Mouse (Mus musculus) stomach, embryonic 16.5 days (tissue): ENCODE data around the gene Tbl3. TPM values are rescaled to one million over a fixed set of nuclear protein-coding genes. Genes with fewer than 3 reads are reported as not detected.

Experiments used
- ATAC-seq: fragments of 200-750 bp; cut with Nextera tagmentation; 2 replicates; pipeline ENCODE4 v1.8.0; 2017; ENCODE audit warnings: moderate number of reproducible peaks, moderate TSS enrichment; ENCODE audit not compliant: insufficient read depth, low FRiP score
- H3K27ac ChIP-seq: fragments of 300-500 bp; sonication (generic); 2 replicates; pipeline ENCODE4 v1.5.1; 2014; ENCODE audit warnings: low read length
- H3K27me3 ChIP-seq: fragments of 300-500 bp; sonication (generic); 2 replicates; pipeline ENCODE4 v1.6.1; 2014; ENCODE audit warnings: low read length, control low read depth, mixed read lengths; ENCODE audit not compliant: control insufficient read depth, insufficient read depth
- H3K36me3 ChIP-seq: fragments of 300-500 bp; sonication (generic); 2 replicates; pipeline ENCODE4 v1.6.1; 2014; ENCODE audit warnings: low read length; ENCODE audit not compliant: control insufficient read depth, insufficient read depth
- H3K4me1 ChIP-seq: fragments of 300-500 bp; sonication (generic); 2 replicates; pipeline ENCODE4 v1.6.1; 2014; ENCODE audit warnings: low read length, control low read depth, mixed read lengths; ENCODE audit not compliant: control insufficient read depth, insufficient read depth
- H3K4me2 ChIP-seq: fragments of 300-500 bp; sonication (generic); 2 replicates; pipeline ENCODE4 v1.6.1; 2014; ENCODE audit warnings: low read depth, low read length, mixed read lengths
- H3K4me3 ChIP-seq: fragments of 300-500 bp; sonication (generic); replicated peaks from 2 replicates; pipeline ENCODE4 v1.5.1; 2014; ENCODE audit warnings: mild to moderate bottlenecking, low read length
- H3K9ac ChIP-seq: fragments of 300-500 bp; sonication (generic); 2 replicates; pipeline ENCODE4 v1.6.1; 2014; ENCODE audit warnings: low read length
- H3K9me3 ChIP-seq: fragments of 300-500 bp; sonication (generic); replicated peaks from 2 replicates; pipeline ENCODE4 v1.6.1; 2016; ENCODE audit warnings: low read length, control low read depth; ENCODE audit not compliant: control insufficient read depth
- WGBS: fragments of 180-500 bp; shearing (Covaris S2); extraction: QIAGEN DNeasy Blood & Tissue Kit; methylation state at CpG from one replicate; pipeline ENCODE4 v1.1.7; 2014; 5-methylcytosine and 5-hydroxymethylcytosine counted together
- polyA plus RNA-seq: library from polyadenylated mRNA; unstranded; fragments of >200 nt; fragmentation: Nextera tagmentation; extraction: Ambion mirVana; gene quantifications from 2 replicates; pipeline ENCODE4 v1.2.1, GENCODE M21; 2015

Gene Tbl3
- polyA plus RNA-seq, 1 experiment from 2014 or later = 63.6 TPM

DNA sequence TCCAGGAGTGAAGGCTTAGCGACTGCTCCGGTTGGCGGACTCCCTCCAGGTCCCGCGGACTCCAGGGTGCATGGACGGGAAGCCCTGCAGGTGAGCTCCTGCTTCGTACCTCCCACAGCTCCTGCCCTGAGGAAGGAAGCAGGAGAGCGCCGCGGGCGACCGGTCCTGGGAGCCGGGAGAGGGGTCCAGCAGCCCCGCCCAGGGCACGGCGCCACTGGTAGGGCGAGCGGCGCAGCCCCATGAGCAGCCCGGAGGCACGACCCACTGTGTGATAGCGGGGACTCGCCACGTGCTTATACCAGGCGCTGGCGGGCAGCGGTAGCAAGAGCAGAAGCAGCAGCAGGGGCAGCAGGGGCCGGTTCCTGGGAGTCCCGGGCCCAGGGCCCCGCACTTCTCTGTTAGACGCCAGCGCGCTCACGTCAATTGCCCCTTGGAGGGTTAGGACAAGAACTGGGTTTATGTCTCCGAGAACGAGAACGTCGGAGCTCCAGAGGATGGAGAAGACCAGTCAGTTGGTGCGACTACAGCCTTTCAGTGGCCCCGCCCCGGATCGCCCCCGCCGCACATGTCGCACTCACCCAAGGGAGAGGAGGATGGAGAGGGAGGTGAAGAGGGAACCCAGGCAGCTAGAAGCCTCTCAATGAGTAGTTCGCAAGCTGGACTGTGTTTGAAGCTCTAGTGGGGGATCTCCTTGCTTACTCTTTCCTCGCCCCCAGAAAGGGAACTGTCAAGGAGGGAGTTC, 49.3 kb downstream of the Tbl3 start, which contains the start of gene Npw:
Gene Npw, minus strand, starts transcription at position 441 of the 742 bp plus-strand sequence.
- peak; percentile 61; the same call in 1 of the 2 replicates for ATAC-seq
- no peak within 1 kb of the TSS for H3K27ac ChIP-seq
- H3K27me3 ChIP-seq = peaks cover 30% of the 10 kb centered on the region
- H3K4me1 ChIP-seq = peaks cover 10% of the 10 kb centered on the region
- no peaks in the 10 kb centered on the region for H3K36me3 ChIP-seq
- 2% methylated on average over 47 of the region's 47 CpGs for WGBS
- no peaks in the 10 kb centered on the region for H3K9me3 ChIP-seq
- peak within 1 kb of the TSS; percentile 67 for H3K9ac ChIP-seq
- peak within 1 kb of the TSS; percentile 83 for H3K4me2 ChIP-seq
- peak within 1 kb of the TSS; percentile 46 for H3K4me3 ChIP-seq

DNA sequence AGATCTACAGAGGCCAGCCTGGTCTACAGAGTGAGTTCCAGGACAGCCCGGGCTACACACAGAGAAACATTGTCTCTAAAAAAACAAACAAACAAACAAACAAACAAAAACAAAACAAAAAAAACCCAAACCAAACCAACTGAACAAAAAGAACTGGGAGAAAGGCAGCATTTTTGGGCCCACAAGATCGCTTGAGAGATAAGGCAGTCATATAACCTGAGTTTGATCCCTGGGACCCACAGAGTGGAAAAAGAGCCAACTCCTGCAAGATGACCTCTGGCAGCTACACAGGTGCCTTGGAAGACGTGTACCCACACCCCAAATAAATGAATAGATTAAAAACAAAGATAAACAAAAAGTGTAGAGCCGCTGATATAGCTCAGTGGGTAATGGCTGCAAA, 52.5 kb downstream of the Tbl3 start:
- Histone ChIP-seq H3K27me3 (peaks cover 30% of the 10 kb centered on the region), H3K4me2 (no peak overlapping the region), H3K9ac (no peak overlapping the region), H3K4me1 (peaks cover 16% of the 10 kb centered on the region), H3K9me3 (no peaks in the 10 kb centered on the region), H3K36me3 (no peaks in the 10 kb centered on the region), H3K4me3 (no peak overlapping the region), H3K27ac (no peak overlapping the region)
- ATAC-seq = no peak
- WGBS = 68% methylated on average over 4 of the region's 4 CpGs

DNA sequence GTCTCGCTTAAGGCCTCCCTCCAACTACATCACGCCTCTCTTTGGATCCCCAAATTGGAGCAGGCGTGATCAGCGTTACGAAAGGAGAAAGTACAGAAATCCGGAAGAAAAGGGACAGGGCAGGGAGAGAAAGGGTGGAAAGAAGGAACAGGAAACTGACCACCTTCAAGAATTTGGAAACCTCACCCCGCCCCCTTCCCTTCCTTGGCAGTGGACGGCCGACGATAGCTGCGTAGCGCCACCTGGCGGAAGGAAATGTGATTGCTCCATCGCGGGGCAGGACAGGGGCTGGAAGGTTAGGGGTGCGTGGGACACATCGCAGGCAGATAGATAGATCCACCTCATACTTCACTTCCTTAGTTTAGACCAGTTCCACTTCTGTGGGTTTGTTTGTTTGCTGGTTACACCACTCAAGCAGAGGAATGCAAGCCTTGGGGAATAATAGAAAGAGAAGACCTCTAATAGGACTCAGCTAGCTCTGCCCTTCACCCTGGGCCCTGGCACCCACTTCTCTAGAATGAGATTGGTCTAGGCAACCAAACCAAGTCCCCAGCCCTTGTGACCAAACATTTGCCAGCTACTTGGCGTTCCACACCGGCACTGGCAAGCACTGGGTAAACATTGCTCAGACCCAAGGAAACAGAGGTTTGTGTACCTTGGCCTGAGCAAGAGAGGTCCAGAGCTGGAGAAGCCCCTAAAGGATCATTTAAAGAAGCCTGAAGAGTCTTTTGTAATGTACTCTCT, 53.3 kb downstream of the Tbl3 start:
- no peak overlapping the region for H3K27ac ChIP-seq
- H3K27me3 ChIP-seq = peaks cover 23% of the 10 kb centered on the region
- no peaks in the 10 kb centered on the region for H3K9me3 ChIP-seq
- WGBS = 3% methylated on average over 19 of the region's 19 CpGs
- peak overlapping the region; percentile 55 for H3K4me2 ChIP-seq
- peak overlapping the region; percentile 32 for H3K4me3 ChIP-seq
- H3K36me3 ChIP-seq = no peaks in the 10 kb centered on the region
- peak overlapping the region; percentile 63; the same call in 1 of the 2 replicates for H3K9ac ChIP-seq
- ATAC-seq = no peak
- peaks cover 21% of the 10 kb centered on the region for H3K4me1 ChIP-seq

DNA sequence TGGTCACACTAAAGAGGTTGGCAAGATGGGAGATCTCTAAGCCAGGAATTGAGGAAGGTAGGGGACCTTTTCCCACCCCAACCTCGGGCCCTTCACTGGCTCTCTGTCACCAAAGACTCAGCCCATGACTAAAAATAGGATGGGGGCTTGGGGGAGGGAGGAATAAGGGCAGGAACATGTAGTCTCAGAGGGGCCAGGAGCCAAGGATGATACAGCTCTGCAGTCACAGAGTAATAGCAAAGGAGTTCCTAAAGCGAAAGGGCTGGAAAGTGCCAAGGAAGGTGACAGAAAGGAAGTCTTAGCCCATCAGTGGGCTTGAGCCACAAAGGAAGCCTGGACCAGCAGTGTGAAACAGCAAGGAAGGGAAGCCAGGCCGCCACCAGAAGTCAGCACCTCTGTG, 55.6 kb downstream of the Tbl3 start:
- H3K27ac ChIP-seq = no peak overlapping the region
- 63% methylated on average over 3 of the region's 3 CpGs for WGBS
- H3K4me3 ChIP-seq = no peak overlapping the region
- H3K9ac ChIP-seq = no peak overlapping the region
- no peaks in the 10 kb centered on the region for H3K9me3 ChIP-seq
- H3K36me3 ChIP-seq = no peaks in the 10 kb centered on the region
- ATAC-seq = no peak
- H3K27me3 ChIP-seq = 0 out of 2 replicates have a peak, but pooled peaks cover under 1% of the 10 kb centered on the region
- peaks cover 12% of the 10 kb centered on the region for H3K4me1 ChIP-seq
- H3K4me2 ChIP-seq = no peak overlapping the region

DNA sequence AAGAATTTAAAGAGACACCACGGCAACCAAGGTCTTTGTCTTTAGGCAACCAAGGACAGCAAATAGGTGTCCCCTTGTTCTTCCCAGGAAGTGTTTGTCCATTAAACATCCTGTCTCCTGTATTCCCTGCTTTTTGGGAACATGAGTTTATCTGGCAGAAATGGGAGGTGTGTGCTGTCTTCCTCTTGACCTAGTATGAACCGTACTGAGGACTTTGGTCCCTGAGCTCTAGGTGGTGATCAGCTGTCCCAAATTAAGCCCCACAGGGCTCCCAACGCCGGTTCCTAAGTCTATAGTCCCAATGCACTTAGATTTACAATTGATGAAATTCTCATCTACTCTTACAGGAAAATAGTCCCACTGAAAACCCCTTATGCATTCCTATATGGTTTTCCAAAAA, 56.7 kb downstream of the Tbl3 start:
- no peaks in the 10 kb centered on the region for H3K36me3 ChIP-seq
- H3K4me1 ChIP-seq = peaks cover 12% of the 10 kb centered on the region
- ATAC-seq = no peak
- peak overlapping the region; percentile 93 for H3K9ac ChIP-seq
- no peaks in the 10 kb centered on the region for H3K9me3 ChIP-seq
- H3K4me2 ChIP-seq = peak overlapping the region; percentile 99; the same call in 1 of the 2 replicates
- no peaks in the 10 kb centered on the region for H3K27me3 ChIP-seq
- no peak overlapping the region for H3K4me3 ChIP-seq
- no peak overlapping the region for H3K27ac ChIP-seq
- 70% methylated on average over 4 of the region's 4 CpGs for WGBS

DNA sequence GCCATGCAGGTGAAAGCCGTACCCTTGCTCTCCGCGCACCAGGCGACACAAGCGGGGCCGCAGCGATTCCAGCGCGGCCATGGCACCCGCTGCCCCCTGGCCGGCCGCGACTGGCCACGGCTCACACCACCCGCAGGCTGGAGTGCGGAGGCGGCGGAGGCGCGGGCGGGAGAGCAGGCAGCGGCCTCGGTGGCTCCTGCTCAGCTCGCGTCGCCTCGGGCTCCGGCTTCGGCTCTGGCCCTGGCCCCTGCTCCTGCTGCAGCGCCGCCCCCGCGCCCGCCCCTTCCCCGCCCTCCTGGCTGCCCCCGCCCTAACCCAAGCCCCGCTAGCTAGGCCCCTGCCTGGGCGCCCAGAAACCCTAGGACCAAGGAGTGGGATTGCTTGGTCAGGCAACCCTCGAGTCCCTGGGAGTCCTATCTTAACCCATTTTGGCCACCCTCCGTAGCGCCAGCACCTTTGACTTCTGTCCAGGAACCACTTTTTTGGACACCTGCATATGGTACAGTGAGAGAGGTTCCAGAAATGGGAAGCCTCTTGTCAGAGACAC, 57.3 kb downstream of the Tbl3 start, which contains the start of gene Slc9a3r2:
Gene Slc9a3r2, minus strand, starts transcription at position 258 of the 547 bp plus-strand sequence.
- Histone ChIP-seq H3K27ac (peak within 1 kb of the TSS; percentile 33; the same call in 1 of the 2 replicates), H3K36me3 (no peaks in the 10 kb centered on the region), H3K27me3 (no peaks in the 10 kb centered on the region), H3K4me1 (peaks cover 18% of the 10 kb centered on the region), H3K4me2 (peak within 1 kb of the TSS; percentile 99), H3K9ac (peak within 1 kb of the TSS; percentile 93), H3K4me3 (peak within 1 kb of the TSS; percentile 86), H3K9me3 (no peaks in the 10 kb centered on the region)
- under 1% methylated on average over 38 of the region's 41 CpGs for WGBS
- peak; percentile 74 for ATAC-seq

DNA sequence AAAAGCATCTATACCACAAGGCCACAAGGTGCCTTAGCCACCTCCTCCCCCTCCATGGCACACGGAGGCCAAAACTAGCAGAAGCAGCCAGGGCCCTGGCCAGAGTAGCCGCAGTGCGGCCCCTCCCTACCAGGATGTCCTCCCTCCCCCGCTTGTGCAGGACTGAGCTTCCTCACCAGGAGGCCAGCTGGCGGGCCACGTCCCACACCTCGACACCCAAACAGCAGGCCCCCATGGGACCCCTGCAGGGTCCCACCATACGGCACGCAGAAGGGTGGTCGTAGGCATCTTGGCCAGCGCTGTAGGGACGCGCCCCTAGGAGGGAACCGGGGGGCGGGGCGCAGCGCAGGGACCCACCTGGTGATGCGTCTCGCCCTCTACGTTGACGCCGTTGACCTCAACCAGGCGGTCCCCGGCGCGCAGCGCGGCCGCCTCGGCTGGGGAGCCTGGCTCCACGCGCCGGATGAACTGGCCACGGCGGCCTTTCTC, 57.8 kb downstream of the Tbl3 start:
- peak; percentile 34; the same call in 1 of the 2 replicates for ATAC-seq
- under 1% methylated on average over 35 of the region's 35 CpGs for WGBS

DNA sequence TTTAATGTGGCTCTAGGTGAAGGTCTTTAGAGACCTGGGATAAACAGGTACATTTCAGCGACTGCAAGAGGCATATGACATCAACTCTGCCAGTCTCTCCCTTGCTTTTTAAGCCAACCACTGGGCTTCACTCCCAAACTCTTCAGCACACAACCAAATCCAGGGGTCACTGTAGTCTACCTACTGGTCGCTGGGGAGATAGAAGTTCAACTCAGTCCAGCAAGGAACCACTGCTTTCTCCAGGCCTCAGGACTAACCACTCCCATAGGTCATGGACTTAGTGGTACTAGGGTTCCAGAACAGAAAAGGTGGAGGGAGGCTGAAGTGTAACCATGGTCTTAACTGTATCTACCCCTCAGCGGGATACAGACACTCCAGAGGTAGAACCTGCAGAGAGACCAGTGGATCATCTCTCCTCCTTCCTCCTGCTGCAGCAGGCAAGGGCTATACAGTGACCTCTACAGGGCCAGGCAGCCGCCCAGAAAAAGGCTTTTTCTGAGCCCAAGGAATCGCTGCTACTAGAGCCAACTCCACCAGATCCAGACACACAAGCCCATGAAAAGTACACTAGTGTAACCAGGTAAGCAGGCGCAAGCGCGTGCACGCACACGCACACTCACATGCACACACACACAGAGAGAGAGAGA, 58.6 kb downstream of the Tbl3 start:
- Histone ChIP-seq H3K9me3 (no peaks in the 10 kb centered on the region), H3K27me3 (no peaks in the 10 kb centered on the region), H3K4me1 (peaks cover 28% of the 10 kb centered on the region), H3K27ac (no peak overlapping the region), H3K4me2 (peak overlapping the region; percentile 99), H3K36me3 (no peaks in the 10 kb centered on the region), H3K9ac (peak overlapping the region; percentile 93), H3K4me3 (peak overlapping the region; percentile 86)
- WGBS = 73% methylated on average over 10 of the region's 10 CpGs
- no peak for ATAC-seq

More for the DNA sequence above, 57.8 kb downstream of the Tbl3 start:
- H3K27me3 ChIP-seq = no peaks in the 10 kb centered on the region
- peaks cover 23% of the 10 kb centered on the region for H3K4me1 ChIP-seq
- H3K36me3 ChIP-seq = no peaks in the 10 kb centered on the region
- H3K4me2 ChIP-seq = peak overlapping the region; percentile 99
- H3K4me3 ChIP-seq = peak overlapping the region; percentile 86
- peak overlapping the region; percentile 33; the same call in 1 of the 2 replicates for H3K27ac ChIP-seq
- peak overlapping the region; percentile 93 for H3K9ac ChIP-seq
- H3K9me3 ChIP-seq = no peaks in the 10 kb centered on the region
